In the genomic region with DNA sequence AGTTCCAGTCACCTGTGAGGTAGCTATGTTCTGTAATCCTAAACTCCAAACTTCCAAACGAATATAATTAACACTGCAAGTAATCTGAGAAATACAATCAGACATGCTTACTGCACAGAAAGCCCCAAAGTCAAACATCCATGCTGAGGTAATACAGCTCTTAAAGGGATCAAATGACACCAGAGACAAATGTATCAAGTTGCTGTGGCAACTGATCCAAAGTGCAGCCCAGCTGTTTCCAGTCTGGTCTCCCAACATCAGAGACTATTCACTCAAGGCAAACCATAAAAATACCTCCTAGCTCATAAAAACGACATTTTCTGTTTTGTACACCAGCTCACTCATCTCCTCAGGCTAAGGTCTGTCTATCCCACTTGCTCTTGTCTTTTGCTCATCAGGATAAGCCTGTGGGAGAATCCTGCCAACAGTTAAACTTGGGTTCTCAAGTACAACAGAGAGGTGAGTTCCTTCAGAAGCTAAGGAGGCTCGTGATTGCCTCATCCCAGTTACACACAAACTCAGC, we compare ENCODE assay signal across 20 mouse cellular contexts.
DNase-seq lines count a peak whose midpoint lies in the region; ATAC-seq and TF ChIP-seq lines count a peak whose summit lies in the region.
"Had no signal": no experiment of that assay in that cellular context is flagged by ENCODE, and none has a peak within 500 bp of the region (broad histone marks: within the 10 kb centered on the region; RNA-seq: fewer than 3 reads in every experiment).

No protein-coding gene starts in this region.

- no peak overlapping the region for H3K4me2 ChIP-seq in kidney, embryonic 16.5 days (replicated peaks; ENCODE audit: low read depth, low read length)
- no peak overlapping the region for H3K4me2 ChIP-seq in embryonic facial prominence, embryonic 14.5 days (ENCODE audit: low read depth, low read length)
- H3K4me2 ChIP-seq in limb, embryonic 14.5 days (replicated peaks; ENCODE audit: low read depth, low read length, severe bottlenecking) = no peak overlapping the region
- H3K4me2 ChIP-seq in forebrain, embryonic 12.5 days = no peak overlapping the region
- H3K4me2 ChIP-seq: embryonic facial prominence, embryonic 13.5 days; hindbrain, embryonic 13.5 days had no signal

- peak; percentile 90 for ATAC-seq in kidney, embryonic 16.5 days (ENCODE audit: low FRiP score, low TSS enrichment)
- ATAC-seq in embryonic facial prominence, embryonic 14.5 days (ENCODE audit: low read depth) = peak; percentile 72; the same call in 1 of the 2 replicates
- peak; percentile 80 for ATAC-seq in limb, embryonic 14.5 days (ENCODE audit: low FRiP score, low read depth)
- ATAC-seq in forebrain, embryonic 12.5 days (ENCODE audit: low FRiP score) = no peak
- ATAC-seq: forebrain, embryonic 16.5 days; intestine, embryonic 16.5 days; liver, postnatal 0 days; midbrain, embryonic 16.5 days had no signal

- TF ChIP-seq CTCF in kidney, adult 2 months (conservative IDR thresholded peaks at IDR 0.05; ENCODE audit: insufficient read depth, insufficient read length, low read depth, low read length) = no peak

- 0 out of 2 replicates have a peak overlapping the region, but pooled peaks have one; percentile 23 for H3K27ac ChIP-seq in kidney, embryonic 16.5 days (ENCODE audit: low read length)
- no peak overlapping the region for H3K27ac ChIP-seq in kidney, adult 2 months (ENCODE audit: insufficient read depth, low read depth, low read length)
- H3K27ac ChIP-seq in embryonic facial prominence, embryonic 14.5 days (replicated peaks; ENCODE audit: low read depth, low read length) = no peak overlapping the region
- H3K27ac ChIP-seq in limb, embryonic 14.5 days (replicated peaks; ENCODE audit: low read depth, low read length) = no peak overlapping the region
- no peak overlapping the region for H3K27ac ChIP-seq in forebrain, embryonic 12.5 days
- H3K27ac ChIP-seq: heart, embryonic 10.5 days; hindbrain, embryonic 13.5 days had no signal

- no peaks in the 10 kb centered on the region for H3K36me3 ChIP-seq in kidney, embryonic 16.5 days (ENCODE audit: insufficient read depth, low read length)
- no peaks in the 10 kb centered on the region for H3K36me3 ChIP-seq in kidney, adult 2 months (ENCODE audit: control insufficient read depth, insufficient read depth, low read length)
- H3K36me3 ChIP-seq in embryonic facial prominence, embryonic 14.5 days (ENCODE audit: control insufficient read depth, insufficient read depth, low read length) = no peaks in the 10 kb centered on the region
- no peaks in the 10 kb centered on the region for H3K36me3 ChIP-seq in limb, embryonic 14.5 days (ENCODE audit: control insufficient read depth, insufficient read depth, low read length)
- no peaks in the 10 kb centered on the region for H3K36me3 ChIP-seq in forebrain, embryonic 12.5 days (replicated peaks)
- H3K36me3 ChIP-seq: heart, embryonic 10.5 days; hindbrain, embryonic 13.5 days had no signal

- no peak for TF ChIP-seq POLR2A in kidney, adult 2 months (IDR thresholded peaks at IDR 0.05; ENCODE audit: low read depth, low read length)
- TF ChIP-seq POLR2A in limb, embryonic 14.5 days (IDR thresholded peaks at IDR 0.05; ENCODE audit: borderline replicate concordance, extremely low read depth, insufficient read depth, insufficient read length) = no peak

- no peak overlapping the region for H3K9ac ChIP-seq in kidney, embryonic 16.5 days (replicated peaks; ENCODE audit: low read length)
- H3K9ac ChIP-seq in embryonic facial prominence, embryonic 14.5 days (ENCODE audit: low read depth, low read length) = no peak overlapping the region
- no peak overlapping the region for H3K9ac ChIP-seq in limb, embryonic 14.5 days (ENCODE audit: low read depth, low read length, severe bottlenecking)
- no peak overlapping the region for H3K9ac ChIP-seq in forebrain, embryonic 12.5 days
- H3K9ac ChIP-seq: embryonic facial prominence, embryonic 13.5 days; hindbrain, embryonic 13.5 days; liver, postnatal 0 days had no signal

- no peaks in the 10 kb centered on the region for H3K27me3 ChIP-seq in kidney, embryonic 16.5 days (ENCODE audit: insufficient read depth, low read length)
- H3K27me3 ChIP-seq in kidney, adult 2 months (replicated peaks; ENCODE audit: control insufficient read depth, insufficient read depth, low read length) = no peaks in the 10 kb centered on the region
- no peaks in the 10 kb centered on the region for H3K27me3 ChIP-seq in embryonic facial prominence, embryonic 14.5 days (replicated peaks; ENCODE audit: control insufficient read depth, insufficient read depth, low read length)
- no peaks in the 10 kb centered on the region for H3K27me3 ChIP-seq in limb, embryonic 14.5 days (ENCODE audit: control insufficient read depth, insufficient read depth, low read length)
- H3K27me3 ChIP-seq in forebrain, embryonic 12.5 days = no peaks in the 10 kb centered on the region
- H3K27me3 ChIP-seq: CH12.LX; embryonic facial prominence, embryonic 13.5 days; hindbrain, embryonic 13.5 days had no signal

- no peak overlapping the region for H3K4me3 ChIP-seq in kidney, embryonic 16.5 days (ENCODE audit: low read length)
- no peak overlapping the region for H3K4me3 ChIP-seq in kidney, adult 2 months (ENCODE audit: insufficient read depth, low read depth, low read length)
- no peak overlapping the region for H3K4me3 ChIP-seq in embryonic facial prominence, embryonic 14.5 days (ENCODE audit: low read depth, low read length)
- no peak overlapping the region for H3K4me3 ChIP-seq in limb, embryonic 14.5 days (replicated peaks; ENCODE audit: low read length)
- H3K4me3 ChIP-seq in forebrain, embryonic 12.5 days (replicated peaks) = no peak overlapping the region
- H3K4me3 ChIP-seq: embryonic facial prominence, embryonic 13.5 days; heart, embryonic 10.5 days; hindbrain, embryonic 13.5 days had no signal

- H3K9me3 ChIP-seq in kidney, embryonic 16.5 days (ENCODE audit: low read length) = peaks cover 5% of the 10 kb centered on the region
- H3K9me3 ChIP-seq in embryonic facial prominence, embryonic 14.5 days (ENCODE audit: control insufficient read depth, low read length) = peaks cover 15% of the 10 kb centered on the region
- H3K9me3 ChIP-seq in limb, embryonic 14.5 days (ENCODE audit: control insufficient read depth, low read length) = 0 out of 2 replicates have a peak, but pooled peaks cover 13% of the 10 kb centered on the region
- peaks cover under 1% of the 10 kb centered on the region; the same call in 1 of the 2 replicates for H3K9me3 ChIP-seq in forebrain, embryonic 12.5 days

- WGBS in kidney, embryonic 16.5 days = 3% methylated on average over 3 of the region's 3 CpGs
- 10% methylated on average over 3 of the region's 3 CpGs for WGBS in kidney, adult 2 months
- 8% methylated on average over 3 of the region's 3 CpGs for WGBS in embryonic facial prominence, embryonic 14.5 days
- WGBS in limb, embryonic 14.5 days = 6% methylated on average over 3 of the region's 3 CpGs
- 62% methylated on average over 3 of the region's 3 CpGs for WGBS in forebrain, embryonic 12.5 days

- no peak for DNase-seq in kidney, adult 2 months
- DNase-seq in embryo, embryonic 11 days = peak; percentile 67
- DNase-seq in embryonic facial prominence, embryonic 14.5 days (ENCODE audit: low spot score) = peak; percentile 69
- peak; percentile 76 for DNase-seq in limb, embryonic 14.5 days (ENCODE audit: low spot score)
- no peak for DNase-seq in right cerebral cortex, postnatal 14 days
- DNase-seq: adrenal gland, postnatal 25 days; cerebellum, adult 11 months; cerebellum, postnatal 10 days; heart, postnatal 10 days; liver, postnatal 0 days; thymus, postnatal 14 days had no signal

- H3K4me1 ChIP-seq in kidney, embryonic 16.5 days (ENCODE audit: insufficient read depth, low read length) = peaks cover 9% of the 10 kb centered on the region; the same call in 1 of the 2 replicates
- H3K4me1 ChIP-seq in kidney, adult 2 months (ENCODE audit: control insufficient read depth, insufficient read depth, low read length) = no peaks in the 10 kb centered on the region
- peaks cover 4% of the 10 kb centered on the region; the same call in 1 of the 2 replicates for H3K4me1 ChIP-seq in embryonic facial prominence, embryonic 14.5 days (ENCODE audit: control insufficient read depth, insufficient read depth, low read length)
- H3K4me1 ChIP-seq in limb, embryonic 14.5 days (ENCODE audit: control insufficient read depth, insufficient read depth, low read length) = peaks cover 15% of the 10 kb centered on the region
- no peaks in the 10 kb centered on the region for H3K4me1 ChIP-seq in forebrain, embryonic 12.5 days
- H3K4me1 ChIP-seq: heart, embryonic 10.5 days; hindbrain, embryonic 13.5 days had no signal

Comparison
In these comparisons a context has a peak if more than half of its experiments do, and no peak if none do; other contexts are left out.
1. DNase-seq: peak in embryo, embryonic 11 days (single experiment), embryonic facial prominence, embryonic 14.5 days (single experiment) and limb, embryonic 14.5 days (single experiment); none in kidney, adult 2 months (single experiment) and right cerebral cortex, postnatal 14 days (single experiment).